Mouse (Mus musculus) myocyte (in vitro differentiated cells): ENCODE data around the gene Hes7. TPM values are rescaled to one million over a fixed set of nuclear protein-coding genes. Genes with fewer than 3 reads are reported as not detected.
A peak's percentile ranks its signal among the peaks of the same experiment; 100 is the strongest.

ENCODE experiments used
- H3K27me3 ChIP-seq: one replicate; pipeline ENCODE4 v1.6.1; 2011; ENCODE audit not compliant: control insufficient read depth, insufficient read depth, insufficient read length
- H3K36me3 ChIP-seq: one replicate; pipeline ENCODE4 v1.6.1; 2011; ENCODE audit not compliant: control insufficient read depth, insufficient read depth
- H3K4me2 ChIP-seq: one replicate; pipeline ENCODE4 v1.6.1; 2011; ENCODE audit warnings: low read depth, control low read depth
- H3K4me3 ChIP-seq: one replicate; pipeline ENCODE4 v1.5.1; 2011; ENCODE audit warnings: mild to moderate bottlenecking, control low read depth, moderate library complexity
- H3K79me2 ChIP-seq: one replicate; pipeline ENCODE4 v1.6.1; 2011; ENCODE audit not compliant: control insufficient read depth, insufficient read depth
- H3ac ChIP-seq: one replicate; pipeline ENCODE4 v1.6.1; 2011; ENCODE audit not compliant: control insufficient read depth, insufficient read length
- CEBPB ChIP-seq: IDR thresholded peaks from 2 replicates; pipeline ENCODE4 v1.6.1; 2011; ENCODE audit warnings: mild to moderate bottlenecking, moderate library complexity; ENCODE audit not compliant: poor library complexity, insufficient read depth, severe bottlenecking
- E2F4 ChIP-seq: IDR thresholded peaks from one replicate; pipeline ENCODE4 v1.6.1; 2011; ENCODE audit warnings: mild to moderate bottlenecking, control low read depth, moderate library complexity; ENCODE audit not compliant: insufficient read depth
- MAX ChIP-seq: IDR thresholded peaks from one replicate; pipeline ENCODE4 v1.6.1; 2011; ENCODE audit warnings: low read depth, mild to moderate bottlenecking, control low read depth
- MYOD1 ChIP-seq, 3 experiments: IDR thresholded peaks; one replicate each; pipeline ENCODE4 v1.6.1; 2011; ENCODE audit warnings: control low read depth in 2 of 3, low read depth in 2 of 3, mild to moderate bottlenecking in 2 of 3, moderate library complexity in 1 of 3; ENCODE audit not compliant: insufficient read length in 2 of 3, control insufficient read depth in 1 of 3
- MYOG ChIP-seq, 3 experiments: IDR thresholded peaks; one replicate each; pipeline ENCODE4 v1.6.1; 2011; ENCODE audit warnings: control low read depth in 2 of 3, low read depth in 2 of 3, mild to moderate bottlenecking in 2 of 3; ENCODE audit not compliant: insufficient read length in 2 of 3, control insufficient read depth in 1 of 3, insufficient read depth in 1 of 3
- POLR2A ChIP-seq: IDR thresholded peaks from one replicate; pipeline ENCODE4 v1.6.1; 2011; ENCODE audit warnings: low read depth, mild to moderate bottlenecking, control low read depth, moderate library complexity; ENCODE audit not compliant: insufficient read length
- POLR2AphosphoS2 ChIP-seq: IDR thresholded peaks from one replicate; pipeline ENCODE4 v1.6.1; 2011; ENCODE audit warnings: low read depth, control low read depth; ENCODE audit not compliant: insufficient read length
- REST ChIP-seq: IDR thresholded peaks from one replicate; pipeline ENCODE4 v1.6.1; 2011; ENCODE audit warnings: mild to moderate bottlenecking, control low read depth, moderate library complexity; ENCODE audit not compliant: insufficient read depth, insufficient read length
- SRF ChIP-seq: IDR thresholded peaks from one replicate; pipeline ENCODE4 v1.6.1; 2011; ENCODE audit warnings: low read depth; ENCODE audit not compliant: control insufficient read depth, insufficient read length
- TCF12 ChIP-seq: IDR thresholded peaks from one replicate; pipeline ENCODE4 v1.6.1; 2011; ENCODE audit warnings: mild to moderate bottlenecking, control low read depth; ENCODE audit not compliant: poor library complexity, insufficient read depth, severe bottlenecking
- TCF3 ChIP-seq: IDR thresholded peaks from one replicate; pipeline ENCODE4 v1.6.1; 2011; ENCODE audit warnings: low read depth, control low read depth; ENCODE audit not compliant: insufficient read length
- USF1 ChIP-seq: IDR thresholded peaks from one replicate; pipeline ENCODE4 v1.6.1; 2011; ENCODE audit warnings: low read depth, mild to moderate bottlenecking, control low read depth, moderate library complexity
- polyA plus RNA-seq: library from polyadenylated mRNA; unstranded; fragments of >200 nt; fragmentation: generic; extraction: Trizol; gene quantifications from one replicate; pipeline ENCODE4 v1.2.1, GENCODE M21; 2012; ENCODE audit warnings: missing spikeins

Hes7 gene
- polyA plus RNA-seq, 1 experiment = 0.28 TPM

DNA sequence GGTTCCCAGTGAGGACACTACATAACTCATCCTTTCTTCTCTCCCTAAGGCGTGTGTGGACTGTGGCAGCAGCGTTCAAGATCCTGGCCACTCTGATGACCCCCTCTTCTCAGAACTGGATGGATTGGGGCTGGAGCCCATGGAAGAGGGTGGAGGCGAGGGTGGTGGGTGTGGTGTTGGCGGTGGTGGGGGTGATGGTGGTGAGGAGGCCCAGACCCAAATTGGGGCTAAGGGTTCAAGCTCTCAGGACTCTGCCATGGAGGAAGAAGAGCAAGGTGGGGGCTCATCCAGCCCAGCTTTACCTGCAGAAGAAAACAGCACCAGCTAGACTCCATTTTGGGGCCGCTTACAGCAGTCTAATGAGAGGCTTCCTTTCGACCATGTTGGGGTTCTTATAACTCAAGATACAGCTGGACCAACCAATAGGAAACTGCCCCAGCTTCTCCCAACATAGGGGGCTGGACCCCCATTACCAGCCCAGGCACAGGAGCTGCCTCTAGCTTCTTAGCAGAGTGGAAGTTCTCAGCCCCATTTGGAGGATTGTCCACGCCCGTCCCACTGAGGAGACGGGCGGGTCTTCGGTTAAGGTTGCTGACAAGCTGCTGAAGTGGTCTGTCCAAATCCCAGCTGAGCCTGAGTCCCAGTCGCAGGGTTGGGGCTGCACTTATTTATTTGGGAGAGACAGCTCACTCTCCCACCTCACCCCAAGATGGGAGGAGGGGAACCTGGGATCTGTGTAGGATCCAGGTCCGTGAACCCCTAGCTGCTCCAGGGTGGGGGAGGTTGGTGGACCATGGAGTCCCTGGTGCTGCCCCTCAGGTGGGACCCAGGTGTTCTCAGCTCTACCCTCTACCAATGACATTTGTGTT lies 10.9 kb upstream of the Hes7 start:
- Histone ChIP-seq H3K4me2 (no peak overlapping the region), H3K27me3 (no peaks in the 10 kb centered on the region), H3K4me3 (no peak overlapping the region), H3K36me3 (peaks cover 17% of the 10 kb centered on the region), H3ac (no peak overlapping the region), H3K79me2 (no peaks in the 10 kb centered on the region)
- TF ChIP-seq SRF (no peak), POLR2AphosphoS2 (peak; percentile 9)

DNA sequence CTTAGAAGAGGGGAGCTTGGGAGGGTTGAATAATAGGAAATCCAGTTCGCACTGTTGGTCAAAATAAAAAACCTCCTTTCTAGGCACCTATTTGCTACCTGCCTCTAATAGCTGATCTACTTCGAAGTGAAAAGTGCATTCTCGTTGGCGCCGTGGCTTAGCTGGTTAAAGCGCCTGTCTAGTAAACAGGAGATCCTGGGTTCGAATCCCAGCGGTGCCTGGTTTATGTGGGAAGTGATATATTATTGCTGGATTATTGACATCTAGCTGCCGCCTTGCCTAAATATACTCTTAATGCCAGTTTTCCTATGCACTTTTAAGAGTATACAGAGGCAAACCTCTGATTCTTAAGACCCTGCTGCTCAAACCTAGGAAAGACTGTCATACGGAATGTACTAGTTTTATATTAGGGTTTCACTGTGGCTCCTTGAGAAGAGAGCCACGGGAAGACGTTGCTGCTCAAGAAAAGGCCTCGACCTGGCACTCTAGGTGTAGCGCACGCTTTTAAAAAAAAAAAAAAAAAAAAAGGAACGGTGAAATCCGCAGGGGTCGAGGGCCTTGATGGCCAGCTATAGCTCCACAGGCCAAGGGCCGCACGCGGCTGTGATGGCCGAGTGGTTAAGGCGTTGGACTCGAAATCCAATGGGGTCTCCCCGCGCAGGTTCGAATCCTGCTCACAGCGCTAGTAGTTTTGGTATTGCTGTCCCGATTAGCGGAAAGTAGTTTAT lies 9.7 kb upstream of the Hes7 start:
- no peak overlapping the region for H3ac ChIP-seq
- H3K79me2 ChIP-seq = no peaks in the 10 kb centered on the region
- peak; percentile 23 for TF ChIP-seq POLR2A
- TF ChIP-seq TCF12 = no peak
- peak; percentile 10 for TF ChIP-seq E2F4
- TF ChIP-seq POLR2AphosphoS2 = peak; percentile 67
- peak overlapping the region; percentile 24 for H3K4me3 ChIP-seq
- peaks cover 8% of the 10 kb centered on the region for H3K36me3 ChIP-seq
- peak overlapping the region; percentile 69 for H3K4me2 ChIP-seq
- no peaks in the 10 kb centered on the region for H3K27me3 ChIP-seq

DNA sequence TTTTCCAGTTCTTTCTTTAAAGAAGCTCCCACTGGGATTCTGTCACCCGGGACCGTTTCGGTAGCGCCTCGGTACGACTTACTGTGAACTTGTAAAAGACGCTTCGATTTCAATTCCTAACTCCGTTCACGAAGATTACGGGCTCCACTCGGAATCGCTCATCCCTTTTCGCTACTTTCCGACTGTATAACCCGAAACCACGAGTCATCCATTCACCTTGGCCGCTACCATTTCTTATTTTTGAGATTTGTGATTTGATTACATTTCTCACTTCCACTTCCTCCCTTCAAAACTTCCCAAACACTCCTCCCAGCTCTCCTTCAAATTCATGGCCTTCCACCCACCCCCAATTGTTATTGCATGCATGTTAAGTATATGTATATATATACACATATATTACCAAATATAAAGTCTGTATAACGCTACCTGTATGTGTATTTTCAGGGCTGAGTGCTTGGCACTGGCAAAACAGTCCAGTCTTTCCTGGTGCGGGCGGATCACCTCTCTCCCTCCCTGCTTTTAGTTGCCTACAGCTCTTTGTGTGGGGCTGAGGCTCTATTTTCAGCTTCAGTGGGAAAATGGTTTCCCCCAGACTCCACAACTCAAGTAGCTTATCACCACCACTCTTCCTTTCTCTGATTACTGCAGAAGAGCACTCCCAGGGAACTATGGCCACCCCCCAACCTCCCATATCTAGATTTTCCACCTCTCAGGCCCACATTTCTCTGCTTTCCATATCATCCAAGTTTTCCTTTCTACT lies 9.0 kb upstream of the Hes7 start:
- Histone ChIP-seq H3K4me2 (peak overlapping the region; percentile 69), H3K79me2 (no peaks in the 10 kb centered on the region), H3K36me3 (peaks cover 6% of the 10 kb centered on the region), H3K27me3 (no peaks in the 10 kb centered on the region), H3K4me3 (peak overlapping the region; percentile 24), H3ac (no peak overlapping the region)
- no peak for TF ChIP-seq MYOD1 (IDR thresholded peaks at IDR 0.05; ENCODE audit: control insufficient read depth in 1 of 3, insufficient read length in 2 of 3, low read depth in 2 of 3)
- no peak for TF ChIP-seq E2F4
- no peak for TF ChIP-seq CEBPB
- no peak for TF ChIP-seq USF1
- TF ChIP-seq POLR2AphosphoS2 = no peak
- TF ChIP-seq MAX = no peak
- no peak for TF ChIP-seq MYOG (IDR thresholded peaks at IDR 0.05; ENCODE audit: control insufficient read depth in 1 of 3, insufficient read depth in 1 of 3, insufficient read length in 2 of 3, low read depth in 2 of 3)
- no peak for TF ChIP-seq TCF12
- no peak for TF ChIP-seq REST
- TF ChIP-seq SRF = no peak
- no peak for TF ChIP-seq TCF3
- no peak for TF ChIP-seq POLR2A

DNA sequence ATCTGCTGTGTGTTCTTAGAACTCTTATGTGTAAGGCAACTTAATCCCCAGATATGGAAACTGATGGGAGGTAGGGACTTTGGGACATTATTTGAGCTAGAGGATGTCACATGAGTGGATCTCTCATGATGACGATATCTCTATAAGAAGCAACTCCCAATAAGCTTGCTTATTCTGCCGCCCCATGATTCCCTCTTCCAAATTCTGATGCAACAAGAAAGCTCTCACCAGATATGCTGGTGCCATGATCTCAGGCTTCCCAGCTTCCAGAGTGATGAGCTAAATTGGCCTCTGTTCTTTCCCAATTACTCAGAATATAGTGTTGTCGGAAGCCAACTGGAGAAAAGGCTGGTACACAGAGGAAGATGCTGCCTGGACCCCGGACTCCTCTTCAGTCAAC lies 8.3 kb upstream of the Hes7 start:
- Histone ChIP-seq H3ac (no peak overlapping the region), H3K79me2 (no peaks in the 10 kb centered on the region), H3K27me3 (no peaks in the 10 kb centered on the region), H3K4me3 (no peak overlapping the region), H3K4me2 (peak overlapping the region; percentile 69), H3K36me3 (peaks cover 6% of the 10 kb centered on the region)
- TF ChIP-seq POLR2AphosphoS2 (no peak), POLR2A (no peak), MYOG (IDR thresholded peaks at IDR 0.05; ENCODE audit: control insufficient read depth in 1 of 3, insufficient read depth in 1 of 3, insufficient read length in 2 of 3, low read depth in 2 of 3) (no peak), REST (no peak), CEBPB (no peak), USF1 (no peak), MAX (no peak), MYOD1 (IDR thresholded peaks at IDR 0.05; ENCODE audit: control insufficient read depth in 1 of 3, insufficient read length in 2 of 3, low read depth in 2 of 3) (no peak), TCF3 (no peak), E2F4 (no peak), SRF (no peak), TCF12 (no peak)
